8 mouse cellular contexts compared by ENCODE assay signal in genomic region chr5:74704460-74704790, GRCm38 (mm10). TPM values are rescaled to one million over a fixed set of nuclear protein-coding genes. Genes with fewer than 3 reads are reported as not detected.
A peak's percentile ranks its signal among the peaks of the same experiment; 100 is the strongest.
DNase-seq lines count a peak whose midpoint lies in the region; ATAC-seq and TF ChIP-seq lines count a peak whose summit lies in the region.

No protein-coding gene starts in this region.

- H3K4me2 ChIP-seq in intestine, postnatal 0 days (replicated peaks; ENCODE audit: low read depth) = peak overlapping the region; percentile 62
- H3K4me2 ChIP-seq in liver, embryonic 11.5 days = peak overlapping the region; percentile 53
- H3K4me2 ChIP-seq in stomach, embryonic 14.5 days (replicated peaks; ENCODE audit: low read depth, low read length) = peak overlapping the region; percentile 42

- peak; percentile 86 for ATAC-seq in intestine, postnatal 0 days
- ATAC-seq in liver, embryonic 11.5 days (replicated peaks; ENCODE audit: low FRiP score) = peak; percentile 97
- ATAC-seq in monocyte, adult 5-6 weeks (replicated peaks; ENCODE audit: insufficient number of reproducible peaks, low FRiP score, low TSS enrichment, poor library complexity, severe bottlenecking) = peak; percentile 70
- peak; percentile 89 for ATAC-seq in stomach, embryonic 14.5 days (ENCODE audit: insufficient number of reproducible peaks, insufficient read depth, low FRiP score, low read depth)

- TF ChIP-seq CTCF in intestine, postnatal 0 days (IDR thresholded peaks at IDR 0.05; ENCODE audit: low read depth) = no peak

- H3K9ac ChIP-seq in intestine, postnatal 0 days (ENCODE audit: low read depth, low read length) = peak overlapping the region; percentile 12; the same call in 1 of the 2 replicates
- H3K9ac ChIP-seq in liver, embryonic 11.5 days (ENCODE audit: low read depth, low read length) = no peak overlapping the region
- no peak overlapping the region for H3K9ac ChIP-seq in stomach, embryonic 14.5 days (replicated peaks; ENCODE audit: low read depth, low read length)

- no peaks in the 10 kb centered on the region; the same call in 1 of the 2 replicates for H3K4me1 ChIP-seq in intestine, postnatal 0 days (replicated peaks; ENCODE audit: control insufficient read depth, insufficient read depth, low read length)
- peaks cover 3% of the 10 kb centered on the region for H3K4me1 ChIP-seq in liver, embryonic 11.5 days (replicated peaks; ENCODE audit: control insufficient read depth, insufficient read depth, low read length)
- H3K4me1 ChIP-seq in stomach, embryonic 14.5 days (ENCODE audit: control insufficient read depth, insufficient read depth, low read length) = peaks cover 5% of the 10 kb centered on the region

- 3% methylated on average over 8 of the region's 8 CpGs for WGBS in intestine, postnatal 0 days
- WGBS in liver, embryonic 11.5 days = under 1% methylated on average over 8 of the region's 8 CpGs
- 2% methylated on average over 8 of the region's 8 CpGs for whole genome bisulfite sequencing in stomach, embryonic 14.5 days

- no peaks in the 10 kb centered on the region for H3K36me3 ChIP-seq in intestine, postnatal 0 days (ENCODE audit: control insufficient read depth, insufficient read depth)
- H3K36me3 ChIP-seq in liver, embryonic 11.5 days (ENCODE audit: control insufficient read depth, insufficient read depth, low read length) = no peaks in the 10 kb centered on the region
- no peaks in the 10 kb centered on the region for H3K36me3 ChIP-seq in stomach, embryonic 14.5 days (ENCODE audit: control insufficient read depth, insufficient read depth, low read length)

- peak overlapping the region; percentile 33 for H3K4me3 ChIP-seq in intestine, postnatal 0 days (ENCODE audit: low read depth, low read length)
- peak overlapping the region; percentile 49 for H3K4me3 ChIP-seq in liver, embryonic 11.5 days (ENCODE audit: low read depth, low read length)
- H3K4me3 ChIP-seq in stomach, embryonic 14.5 days (ENCODE audit: low read depth, low read length) = peak overlapping the region; percentile 32

- H3K27me3 ChIP-seq in intestine, postnatal 0 days (replicated peaks; ENCODE audit: control insufficient read depth, insufficient read depth, low read length) = no peaks in the 10 kb centered on the region
- H3K27me3 ChIP-seq in liver, embryonic 11.5 days (replicated peaks; ENCODE audit: control insufficient read depth, insufficient read depth, low read length) = no peaks in the 10 kb centered on the region; the same call in 1 of the 2 replicates
- no peaks in the 10 kb centered on the region for H3K27me3 ChIP-seq in stomach, embryonic 14.5 days (ENCODE audit: control insufficient read depth, insufficient read depth, low read length)

- H3K9me3 ChIP-seq in intestine, postnatal 0 days (ENCODE audit: control insufficient read depth) = no peaks in the 10 kb centered on the region
- no peaks in the 10 kb centered on the region for H3K9me3 ChIP-seq in liver, embryonic 11.5 days (ENCODE audit: control insufficient read depth, low read length)
- no peaks in the 10 kb centered on the region for H3K9me3 ChIP-seq in stomach, embryonic 14.5 days (ENCODE audit: control insufficient read depth, low read depth, low read length)

- peak overlapping the region; percentile 43; the same call in 1 of the 2 replicates for H3K27ac ChIP-seq in intestine, postnatal 0 days (ENCODE audit: low read depth, low read length)
- H3K27ac ChIP-seq in liver, embryonic 11.5 days (ENCODE audit: low read depth, low read length) = no peak overlapping the region
- no peak overlapping the region for H3K27ac ChIP-seq in stomach, embryonic 14.5 days (ENCODE audit: low read length)

- peak; percentile 45 for DNase-seq in right cerebral cortex, adult 18-20 months
- DNase-seq in right cerebral cortex, postnatal 25 days = no peak
- DNase-seq in embryo, embryonic 10 days (ENCODE audit: low spot score) = peak; percentile 96
- DNase-seq in heart, adult 11 months = peak; percentile 99
- DNase-seq in liver, embryonic 11.5 days (ENCODE audit: low spot score) = peak; percentile 83

RNA-seq across cellular contexts. Expression of gene Lnx1, which starts 1.7 kb away (rescaled TPM):
- polyA plus RNA-seq in intestine, postnatal 0 days (2015; fragmentation: Nextera tagmentation; extraction: Ambion mirVana) = 5.0 and 5.5 TPM in 2 replicates
- polyA plus RNA-seq in liver, embryonic 11.5 days (2014; fragmentation: Nextera tagmentation; extraction: Ambion mirVana) = 0.49 and 0.52 TPM in 2 replicates
- total RNA-seq in monocyte, adult 5-6 weeks (2017) = 0.19 TPM in 1 of 3 replicates, not detected in the others
- polyA plus RNA-seq in stomach, embryonic 14.5 days (2014; fragmentation: Nextera tagmentation; extraction: Ambion mirVana) = 4.9 and 5.9 TPM in 2 replicates
